Mouse (Mus musculus) cerebellum, postnatal 25 days (tissue): ENCODE data around the gene Tent5b.

Source experiments
- DNase-seq, 2 experiments: peaks; one replicate each; pipeline ENCODE4 v3.0.0; 2021; ENCODE audit warnings: mixed read lengths in 2 of 2

Gene Tent5b

GRCm38 (mm10) chr4:133471135-133471821 is 8.7 kb upstream of the Tent5b start:
- no peak for DNase-seq

- DNase-seq, result no peak
These were observed 6.1 kb upstream of the Tent5b start for GRCm38 (mm10) chr4:133473833-133474232.

DNA sequence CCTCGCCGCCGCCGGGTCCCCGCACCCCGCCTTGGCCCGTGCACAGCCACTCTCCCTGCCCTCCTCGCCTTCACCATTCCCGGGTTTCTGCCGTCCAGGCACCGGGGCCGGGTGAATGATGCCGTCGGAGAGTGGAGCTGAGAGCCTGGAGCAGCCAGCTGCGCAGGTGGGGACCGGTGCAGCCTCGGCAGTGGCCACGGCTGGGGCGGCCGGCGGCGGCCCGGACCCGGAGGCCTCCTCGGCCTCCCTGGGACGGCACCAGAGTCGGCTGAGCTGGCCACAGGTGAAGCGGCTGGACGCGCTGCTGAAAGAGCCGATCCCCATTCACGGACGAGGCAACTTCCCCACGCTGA is 229 bp downstream of the Tent5b start:
- no peak for DNase-seq

- no peak for DNase-seq
These were observed 822 bp downstream of the Tent5b start for GRCm38 (mm10) chr4:133480754-133481153.

DNA sequence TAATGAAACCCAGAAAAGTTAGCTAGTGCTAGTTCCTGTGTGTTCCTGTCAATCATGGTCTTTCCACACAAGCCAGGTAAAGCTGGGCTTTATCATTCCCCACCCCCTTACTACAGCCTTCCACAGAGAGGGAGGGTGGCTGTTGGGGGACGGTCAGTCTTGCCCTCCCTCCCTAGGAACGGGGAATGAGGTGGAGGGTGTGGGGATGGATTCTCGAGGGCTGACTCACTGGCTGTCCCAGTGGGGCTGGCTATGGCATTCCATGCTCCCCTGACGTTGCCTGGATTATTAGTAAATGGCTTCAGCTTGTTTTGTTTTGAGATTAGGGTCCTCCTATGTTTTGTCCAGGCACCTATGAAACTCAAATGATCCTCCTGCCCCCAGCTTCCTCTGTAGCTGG is 1.6 kb downstream of the Tent5b start:
- DNase-seq, result no peak

DNA sequence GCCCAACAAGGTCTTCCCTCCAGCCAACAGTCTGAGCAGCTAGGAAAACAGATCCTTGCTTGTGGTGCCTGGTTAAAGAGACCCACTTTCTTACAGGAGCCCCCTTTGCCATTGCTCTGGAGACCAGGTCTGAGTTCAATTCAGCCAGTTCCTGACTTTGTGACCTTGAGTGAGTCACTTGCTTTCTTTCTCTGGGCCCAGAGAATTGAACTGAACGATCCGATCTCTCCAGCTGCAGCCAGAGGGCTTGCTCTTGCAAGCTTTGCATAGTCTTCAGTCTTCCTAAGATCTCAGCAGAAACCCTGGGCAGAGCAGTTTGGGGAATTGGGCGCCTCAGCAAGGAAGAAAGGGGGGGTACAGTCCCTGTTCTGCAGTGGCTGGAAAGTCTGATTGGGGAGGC is 2.5 kb downstream of the Tent5b start:
- DNase-seq, result no peak

- no peak for DNase-seq
These were observed 4.5 kb downstream of the Tent5b start for GRCm38 (mm10) chr4:133484266-133485025.

GRCm38 (mm10) chr4:133485691-133486425 is 5.9 kb downstream of the Tent5b start:
- no peak for DNase-seq

DNA sequence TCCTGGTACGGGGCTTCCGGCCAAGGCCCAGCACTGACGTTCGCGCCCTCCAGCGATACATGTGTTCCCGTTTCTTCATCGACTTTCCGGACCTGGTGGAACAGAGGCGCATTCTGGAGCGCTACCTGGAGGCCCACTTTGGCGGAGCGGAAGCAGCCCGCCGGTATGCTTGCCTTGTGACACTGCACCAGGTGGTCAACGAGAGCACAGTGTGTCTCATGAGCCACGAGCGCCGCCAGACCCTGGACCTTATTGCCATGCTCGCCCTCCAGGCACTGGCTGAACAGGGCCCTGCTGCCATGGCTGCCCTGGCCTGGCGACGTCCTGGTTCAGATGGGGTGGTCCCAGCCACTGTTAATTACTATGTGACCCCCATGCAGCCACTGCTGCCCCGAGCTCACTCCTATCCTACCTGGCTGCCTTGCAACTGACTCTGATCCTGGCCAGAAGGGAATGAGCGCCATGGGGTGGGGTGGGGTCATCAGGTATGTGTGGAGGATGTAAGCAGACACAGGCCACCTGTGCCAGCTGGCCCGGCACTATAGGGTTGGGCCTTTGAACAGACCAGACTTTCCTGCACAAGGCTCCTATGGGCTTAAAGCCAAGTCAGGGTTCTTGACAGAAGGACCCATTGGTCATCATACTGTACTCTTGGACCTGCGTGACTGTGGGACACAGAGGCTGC is 6.9 kb downstream of the Tent5b start:
- no peak for DNase-seq

DNA sequence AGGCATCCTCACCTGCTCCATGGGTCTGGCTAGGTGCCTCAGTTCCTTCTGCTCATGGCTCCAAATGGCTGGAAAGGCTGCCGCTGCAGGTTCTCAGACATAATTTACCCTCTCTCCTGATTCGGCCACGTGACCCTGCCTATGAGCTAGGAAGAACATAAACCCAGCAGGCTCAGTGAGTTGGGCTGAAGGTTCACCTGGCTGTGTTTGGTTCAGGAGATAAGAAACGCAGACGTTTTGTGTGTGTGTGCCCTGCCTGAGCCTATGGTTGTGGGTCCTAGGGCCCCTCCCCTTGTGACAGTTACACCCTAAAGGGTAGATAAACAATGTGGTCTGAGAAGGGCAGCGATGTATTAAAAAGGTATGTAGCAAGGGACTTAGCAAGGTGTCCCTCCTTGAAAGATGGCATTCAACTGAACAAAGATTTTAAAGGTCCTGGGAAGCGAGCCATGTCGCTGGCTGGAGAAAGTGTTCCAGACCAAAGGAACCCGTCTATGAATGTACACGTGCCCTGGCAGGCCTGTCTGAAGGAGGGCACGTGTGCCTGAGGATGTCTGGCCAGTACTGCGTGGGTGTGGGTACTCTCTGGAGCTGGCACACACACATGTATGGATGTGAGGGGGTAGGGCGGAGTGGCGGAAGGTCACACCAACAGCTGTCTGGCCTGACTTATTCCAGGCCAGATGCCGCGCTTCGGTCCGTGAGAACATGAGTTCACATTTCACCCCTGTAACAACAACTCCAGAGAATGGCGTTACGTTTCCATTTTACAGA is 8.9 kb downstream of the Tent5b start:
- DNase-seq, result no peak

DNA sequence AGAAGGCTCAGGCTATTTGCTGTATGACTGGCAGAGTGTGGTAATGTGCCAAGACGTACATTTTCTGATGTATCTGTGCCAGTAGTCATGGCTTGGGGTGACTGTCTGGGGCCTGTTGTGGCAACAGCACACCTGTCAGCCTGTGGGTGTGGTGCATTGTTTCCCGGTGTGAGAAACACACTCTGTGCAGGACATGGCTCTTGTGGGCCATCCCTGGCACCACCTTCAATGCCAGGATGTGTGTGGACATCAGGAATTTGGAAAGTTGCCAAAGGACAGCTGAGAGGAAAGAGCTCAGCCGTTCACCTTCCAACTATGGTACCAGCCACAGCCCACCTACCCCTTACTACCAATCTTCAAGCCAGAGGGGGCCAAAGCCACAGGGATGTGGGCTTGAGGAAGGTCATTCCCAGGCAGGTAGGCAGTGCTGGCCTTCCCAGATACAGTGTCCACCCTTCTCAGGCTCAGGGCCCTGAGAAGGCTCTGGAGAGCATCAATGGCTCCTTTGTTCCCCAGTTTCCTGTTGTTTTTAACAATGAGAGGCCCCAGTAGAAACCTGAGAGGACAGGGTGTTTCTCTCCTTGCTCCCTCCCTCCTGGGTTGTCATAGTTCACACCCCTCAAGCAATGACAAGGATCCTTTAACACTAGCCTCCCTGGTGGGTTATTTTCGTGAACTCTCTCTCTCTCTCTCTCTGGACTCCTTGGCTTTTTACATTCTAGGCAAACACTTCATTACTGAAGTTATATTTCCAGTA is 9.7 kb downstream of the Tent5b start:
- DNase-seq, result peak in 1 of 2 experiments; percentile 27

GRCm38 (mm10) chr4:133491800-133492199 is 11.9 kb downstream of the Tent5b start:
- DNase-seq, result no peak

- DNase-seq, result no peak
These were observed 14.0 kb downstream of the Tent5b start for GRCm38 (mm10) chr4:133493895-133494294.

GRCm38 (mm10) chr4:133494432-133494831 is 14.5 kb downstream of the Tent5b start:
- DNase-seq, result peak; percentile 91 to 95

DNA sequence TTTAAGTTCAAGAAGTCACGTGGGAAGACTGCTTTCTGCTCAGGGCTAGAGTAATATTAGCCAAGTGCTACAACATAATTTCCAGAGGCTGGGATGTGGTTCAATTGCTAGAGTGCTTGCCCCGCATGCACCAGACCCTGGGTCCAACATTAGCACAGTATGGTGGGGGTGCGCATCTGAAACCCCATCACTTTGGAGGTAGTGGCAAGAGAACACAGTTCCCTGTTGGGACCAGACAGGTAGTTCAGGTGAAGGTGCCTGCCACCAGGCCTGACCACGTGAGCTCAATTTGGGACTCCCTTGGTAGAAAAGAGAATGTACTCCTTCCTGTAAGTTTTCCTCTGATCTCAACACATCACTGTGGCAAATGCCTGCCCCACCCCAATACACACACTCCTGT is 14.9 kb downstream of the Tent5b start:
- no peak for DNase-seq

- peak; percentile 70 to 83 for DNase-seq
These were observed 15.8 kb downstream of the Tent5b start for GRCm38 (mm10) chr4:133495711-133496110.

GRCm38 (mm10) chr4:133496738-133497445 is 17.0 kb downstream of the Tent5b start:
- peak; percentile 67 to 70 for DNase-seq

- peak; percentile 74 to 80 for DNase-seq
These were observed 17.7 kb downstream of the Tent5b start for GRCm38 (mm10) chr4:133497461-133498159.

DNA sequence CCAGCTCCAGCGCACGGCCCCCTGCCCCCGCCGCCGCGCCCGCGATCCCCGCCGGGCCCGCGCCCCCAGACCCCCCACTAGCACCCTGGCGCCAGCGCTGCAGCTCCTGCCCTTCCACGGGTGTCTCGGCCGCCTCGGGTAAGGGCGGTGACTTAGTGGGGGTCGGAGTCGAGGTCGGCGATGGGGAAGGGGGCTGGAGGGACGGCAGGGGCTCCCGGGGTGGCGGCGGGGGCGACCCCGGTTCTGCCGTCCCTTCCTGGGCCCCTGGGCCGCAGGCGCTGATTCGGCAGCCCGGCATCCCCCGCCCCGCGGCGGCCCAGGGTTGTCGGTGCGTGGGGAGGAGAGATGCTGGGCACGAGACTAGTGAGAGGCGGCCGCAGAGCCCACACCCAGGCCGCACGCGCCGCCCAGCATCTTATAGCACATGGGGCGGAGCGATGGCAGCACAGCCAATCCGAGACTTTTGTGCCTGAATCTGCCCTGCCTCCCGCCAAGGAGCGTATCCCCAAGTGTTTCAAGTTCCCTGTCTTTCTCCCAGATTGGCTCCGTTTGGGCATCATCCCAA is 18.3 kb downstream of the Tent5b start, which contains the start of gene Trnp1:
Gene Trnp1, minus strand, starts transcription at position 391 of the 565 bp plus-strand sequence.
- peak; percentile 95 to 96 for DNase-seq

- no peak for DNase-seq
These were observed 21.6 kb downstream of the Tent5b start for GRCm38 (mm10) chr4:133501514-133501913.
